Mouse (Mus musculus): ENCODE results near the gene Fxyd7.

The Fxyd7 gene

GRCm38 (mm10) chr7:31077885-31078445 lies 26.7 kb upstream of the Fxyd7 start:
- in situ Hi-C loops (cut with MboI; ENCODE audit: low sequenced_read_pairs), result no loop called here

- in situ Hi-C loops (cut with MboI; ENCODE audit: low sequenced_read_pairs), result no loop called here
Observed at GRCm38 (mm10) chr7:31077470-31077869, 26.2 kb upstream of the Fxyd7 start.

DNA sequence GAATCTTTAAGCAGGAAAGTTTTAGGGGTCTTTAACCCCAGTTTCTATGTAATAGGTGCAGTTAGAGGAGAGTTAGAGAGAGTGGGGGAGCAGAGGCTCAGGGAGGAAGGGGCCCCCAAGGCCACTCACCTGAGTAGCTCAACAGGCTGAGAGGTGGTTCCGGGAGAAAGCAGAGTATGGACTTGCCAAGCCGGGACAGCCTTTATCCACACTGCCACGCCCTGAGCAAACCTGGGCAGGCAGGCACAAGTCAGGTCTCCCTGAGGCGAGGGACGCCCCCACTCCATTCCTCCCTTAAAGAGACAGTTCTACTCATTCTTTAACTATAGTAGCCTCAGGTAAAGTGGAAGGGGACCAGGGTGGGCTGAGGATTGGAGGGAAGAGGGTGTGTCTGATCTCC lies 25.2 kb upstream of the Fxyd7 start, which contains the start of gene Fxyd3:
Gene Fxyd3, minus strand, starts transcription at position 213 of the 400 bp plus-strand sequence.
- in situ Hi-C loops (cut with MboI; ENCODE audit: low sequenced_read_pairs), result no loop called here

DNA sequence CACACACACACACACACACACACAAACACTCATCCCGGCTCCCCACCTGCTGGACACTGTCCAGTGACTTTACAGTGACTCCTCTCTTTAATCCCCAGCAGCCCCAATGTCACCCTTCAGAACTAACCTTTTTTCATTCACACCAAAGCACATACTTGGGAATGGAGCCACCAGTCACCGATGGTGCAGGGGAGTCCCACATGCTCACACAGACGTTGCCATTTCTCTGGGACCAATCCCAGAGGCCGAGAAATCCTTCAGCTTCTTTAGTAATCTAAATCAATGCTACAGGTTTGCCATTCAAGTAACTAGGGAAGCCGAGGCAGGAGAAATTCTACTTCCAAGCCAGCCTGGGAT lies 23.4 kb upstream of the Fxyd7 start:
- in situ Hi-C loops (cut with MboI; ENCODE audit: low sequenced_read_pairs), result no loop called here

DNA sequence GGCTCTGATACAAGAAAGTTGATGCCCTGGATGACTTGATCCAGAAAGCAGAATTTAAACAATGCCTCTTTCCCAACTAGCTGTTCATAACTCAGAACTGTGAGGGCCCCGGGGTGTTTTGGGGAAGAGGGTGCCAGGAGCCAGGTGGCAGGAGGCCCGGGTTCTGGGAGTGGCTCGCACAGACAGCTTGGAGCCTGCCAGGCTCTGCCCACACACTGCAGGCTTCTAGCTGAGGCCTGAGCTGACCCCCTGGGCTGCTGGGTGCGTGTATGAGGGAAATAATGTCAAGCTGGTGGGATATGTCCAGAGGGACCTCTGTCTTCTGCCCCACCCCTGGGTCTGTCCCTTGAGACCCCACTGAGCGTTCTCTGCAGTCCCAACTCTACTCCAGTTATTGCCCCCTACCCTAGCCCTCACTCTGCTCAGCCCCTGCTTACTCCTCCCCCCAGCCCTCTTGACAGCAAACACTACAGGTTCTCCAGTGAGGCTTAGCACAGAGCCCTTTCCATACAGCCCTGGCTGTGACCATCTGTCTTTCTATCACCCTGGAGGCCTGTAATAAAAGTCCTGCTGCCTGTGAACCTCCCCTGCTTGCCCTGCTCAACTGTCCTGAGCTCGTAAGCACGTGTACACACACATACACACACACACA lies 22.9 kb upstream of the Fxyd7 start:
- in situ Hi-C loops (cut with MboI; ENCODE audit: low sequenced_read_pairs), result no loop called here

GRCm38 (mm10) chr7:31073546-31073945 lies 22.3 kb upstream of the Fxyd7 start:
- in situ Hi-C loops (cut with MboI; ENCODE audit: low sequenced_read_pairs), result no loop called here

DNA sequence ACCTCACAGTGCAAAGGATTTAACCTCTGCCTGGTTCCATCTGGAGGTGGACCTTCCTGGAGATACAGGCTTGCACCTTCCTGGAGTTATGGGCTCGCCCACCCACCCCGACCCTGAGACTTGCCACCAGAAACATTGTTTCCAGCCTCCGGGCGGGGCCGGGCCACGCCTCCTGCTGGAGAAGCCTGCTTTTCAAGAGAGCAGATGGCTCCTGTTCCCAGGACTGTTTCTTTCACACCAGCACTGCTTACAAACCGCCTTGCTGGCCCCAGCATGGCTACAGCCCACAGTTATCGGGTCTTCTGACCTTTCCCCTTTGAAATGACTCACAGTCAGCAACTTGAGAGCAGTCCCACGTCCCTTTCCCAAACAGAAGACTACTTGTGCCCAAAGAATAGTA lies 21.1 kb upstream of the Fxyd7 start:
- in situ Hi-C loops (cut with MboI; ENCODE audit: low sequenced_read_pairs), result no loop called here

DNA sequence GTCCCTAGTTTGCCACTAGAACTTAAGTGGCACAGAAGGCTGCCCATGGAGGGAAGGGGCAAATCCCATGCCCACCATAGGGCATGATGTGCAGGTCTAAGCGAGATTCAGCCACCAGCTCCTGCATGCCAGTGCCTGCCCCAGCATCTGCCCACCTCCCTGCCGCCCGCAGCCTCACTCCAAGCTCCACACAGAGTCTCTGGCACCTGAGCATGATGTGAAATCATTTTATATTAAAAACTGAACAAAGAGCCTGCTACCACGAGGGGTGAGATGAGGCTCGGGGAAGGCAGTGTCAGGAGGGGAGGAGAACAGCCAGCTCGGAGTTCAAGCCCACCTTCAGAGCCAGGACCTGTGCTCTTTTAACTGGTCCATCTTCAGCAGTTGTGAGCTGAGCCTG lies 19.1 kb upstream of the Fxyd7 start:
- in situ Hi-C loops (cut with MboI; ENCODE audit: low sequenced_read_pairs), result no loop called here

- in situ Hi-C loops (cut with MboI; ENCODE audit: low sequenced_read_pairs), result no loop called here
Observed at GRCm38 (mm10) chr7:31069491-31069890, 18.2 kb upstream of the Fxyd7 start.

GRCm38 (mm10) chr7:31067836-31068235 lies 16.6 kb upstream of the Fxyd7 start:
- in situ Hi-C loops (cut with MboI; ENCODE audit: low sequenced_read_pairs), result no loop called here

DNA sequence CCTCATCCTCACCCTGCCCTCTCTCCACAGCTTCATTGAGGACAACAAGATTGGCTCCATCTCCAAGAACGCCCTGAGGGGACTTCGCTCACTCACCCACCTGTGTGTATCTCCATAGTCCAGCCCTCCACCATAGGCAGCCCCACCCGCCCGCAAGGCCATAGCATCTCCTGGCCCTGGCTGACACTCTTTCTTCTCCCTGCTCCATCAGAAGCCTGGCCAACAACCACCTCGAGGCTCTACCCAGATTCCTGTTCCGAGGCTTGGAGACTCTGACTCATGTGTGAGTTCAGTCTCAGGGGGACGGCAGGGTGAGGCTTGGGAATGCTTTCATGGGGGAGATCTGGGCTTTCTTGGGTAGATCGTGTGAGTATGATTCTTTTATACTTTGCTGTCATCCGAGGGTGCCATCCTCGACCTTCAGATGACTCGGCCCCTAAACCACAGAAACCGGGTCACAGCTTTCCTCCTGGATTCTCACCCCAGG lies 11.8 kb upstream of the Fxyd7 start:
- in situ Hi-C loops (cut with MboI; ENCODE audit: low sequenced_read_pairs), result loop anchor here (5.0 kb wide), 1 partner anchor 34 kb away; no protein-coding TSS in a partner anchor

- in situ Hi-C loops (cut with MboI; ENCODE audit: low sequenced_read_pairs), result loop anchor here (5.0 kb wide), 1 partner anchor 37 kb away; no protein-coding TSS in a partner anchor
Observed at GRCm38 (mm10) chr7:31060621-31061010, 9.3 kb upstream of the Fxyd7 start.

DNA sequence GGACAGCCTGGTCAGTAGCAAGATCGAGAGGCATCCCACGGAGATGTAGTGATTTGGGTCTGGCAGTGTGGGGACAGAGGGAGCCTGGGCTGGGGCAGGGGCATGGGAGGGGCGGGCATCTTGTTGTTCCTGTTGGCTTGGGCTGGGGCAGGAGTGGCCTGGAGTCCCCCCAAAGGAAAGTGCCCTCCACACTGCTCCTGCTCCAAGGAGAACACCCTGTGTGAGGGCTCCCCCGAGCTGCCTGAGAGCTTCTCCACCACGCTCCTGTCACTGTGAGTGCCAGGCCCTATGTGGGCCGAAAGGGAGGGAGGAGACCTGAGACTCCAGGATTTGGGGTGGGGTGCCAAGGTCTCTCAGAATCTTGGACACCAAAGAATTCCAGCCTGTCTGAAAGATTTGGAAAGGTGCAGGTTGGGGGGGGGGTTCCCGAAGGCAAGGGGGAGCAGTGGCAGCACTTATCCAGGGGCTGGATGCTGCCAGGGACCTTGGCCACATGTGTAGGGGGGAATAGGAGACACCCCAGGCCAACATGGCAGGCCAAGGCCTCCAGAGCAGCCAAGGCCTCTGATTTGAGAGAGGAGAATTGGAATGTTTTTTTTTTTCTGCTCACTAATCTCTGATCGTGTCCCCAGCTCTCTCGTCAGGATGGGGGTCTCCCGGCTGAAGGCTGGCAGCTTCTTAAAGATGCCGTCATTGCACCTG lies 8.8 kb upstream of the Fxyd7 start:
- in situ Hi-C loops (cut with MboI; ENCODE audit: low sequenced_read_pairs), result loop anchor here (5.0 kb wide), 1 partner anchor 37 kb away; no protein-coding TSS in a partner anchor

- in situ Hi-C loops (cut with MboI; ENCODE audit: low sequenced_read_pairs), result no loop called here
Observed at GRCm38 (mm10) chr7:31059108-31059507, 7.8 kb upstream of the Fxyd7 start, which contains the start of gene Lgi4. Lgi4 (plus strand) TSS chr7:31059342.

- in situ Hi-C loops (cut with MboI; ENCODE audit: low sequenced_read_pairs), result no loop called here
Observed at GRCm38 (mm10) chr7:31058211-31058610, 6.9 kb upstream of the Fxyd7 start.

DNA sequence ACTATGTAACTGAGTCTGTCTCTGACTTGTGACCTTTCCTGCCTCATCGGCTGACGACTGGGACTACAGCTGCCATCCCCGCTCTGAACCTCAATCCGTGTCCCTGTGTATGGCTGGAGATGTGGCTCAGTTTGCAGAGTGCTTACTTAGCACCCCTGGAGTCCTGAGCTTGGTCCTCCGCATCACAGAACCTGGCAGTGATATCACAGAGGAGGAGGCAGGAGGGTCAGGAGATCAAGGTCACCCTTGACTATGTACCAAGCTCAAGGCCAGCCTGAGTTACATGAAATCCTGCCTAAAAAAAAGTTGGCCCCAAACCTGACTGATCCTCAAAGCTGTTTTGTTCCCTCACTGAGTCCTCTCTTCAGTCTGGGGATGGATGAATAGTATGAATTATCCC lies 6.5 kb upstream of the Fxyd7 start:
- in situ Hi-C loops (cut with MboI; ENCODE audit: low sequenced_read_pairs), result no loop called here

- in situ Hi-C loops (cut with MboI; ENCODE audit: low sequenced_read_pairs), result no loop called here
Observed at GRCm38 (mm10) chr7:31057071-31057470, 5.8 kb upstream of the Fxyd7 start, which contains the start of gene Fxyd1. Fxyd1 (minus strand) TSS chr7:31057199.

GRCm38 (mm10) chr7:31056448-31056847 lies 5.2 kb upstream of the Fxyd7 start:
- in situ Hi-C loops (cut with MboI; ENCODE audit: low sequenced_read_pairs), result no loop called here

DNA sequence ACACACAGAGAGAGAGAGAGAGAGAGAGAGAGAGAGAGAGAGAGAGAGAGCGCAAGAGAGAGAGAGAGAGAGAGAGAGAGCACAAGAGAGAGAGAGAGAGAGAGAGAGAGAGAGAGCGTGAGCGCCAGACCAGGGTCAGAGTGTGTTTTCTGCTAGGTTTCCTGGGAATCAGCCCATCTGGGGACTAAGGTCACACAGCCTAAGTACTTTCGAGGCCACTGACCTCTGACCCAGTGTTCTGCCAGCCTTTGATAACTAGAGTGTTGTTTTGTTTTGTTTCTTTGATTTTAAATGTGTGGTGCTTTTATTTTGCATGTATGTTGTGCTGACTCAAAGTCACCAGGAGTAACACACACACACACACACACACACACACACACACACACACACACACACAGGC lies 4.6 kb upstream of the Fxyd7 start:
- in situ Hi-C loops (cut with MboI; ENCODE audit: low sequenced_read_pairs), result no loop called here

GRCm38 (mm10) chr7:31055354-31055824 lies 4.1 kb upstream of the Fxyd7 start:
- in situ Hi-C loops (cut with MboI; ENCODE audit: low sequenced_read_pairs), result no loop called here

GRCm38 (mm10) chr7:31054661-31055320 lies 3.5 kb upstream of the Fxyd7 start:
- in situ Hi-C loops (cut with MboI; ENCODE audit: low sequenced_read_pairs), result no loop called here

Measured in CH12F3 (cell line).